Mouse (Mus musculus) WW6 (cell line): ENCODE results near the gene Suv39h1.
"Not testable (repeated sequence)": the region's sequence is repeated elsewhere in the genome, so short reads cannot be mapped to it uniquely, and the experiment has no call there.

Experiments used
- DNase-seq: peaks from one replicate; pipeline ENCODE4 v3.0.0-alpha.2; 2013; ENCODE audit warnings: low read depth, low spot score

Suv39h1 gene

DNA sequence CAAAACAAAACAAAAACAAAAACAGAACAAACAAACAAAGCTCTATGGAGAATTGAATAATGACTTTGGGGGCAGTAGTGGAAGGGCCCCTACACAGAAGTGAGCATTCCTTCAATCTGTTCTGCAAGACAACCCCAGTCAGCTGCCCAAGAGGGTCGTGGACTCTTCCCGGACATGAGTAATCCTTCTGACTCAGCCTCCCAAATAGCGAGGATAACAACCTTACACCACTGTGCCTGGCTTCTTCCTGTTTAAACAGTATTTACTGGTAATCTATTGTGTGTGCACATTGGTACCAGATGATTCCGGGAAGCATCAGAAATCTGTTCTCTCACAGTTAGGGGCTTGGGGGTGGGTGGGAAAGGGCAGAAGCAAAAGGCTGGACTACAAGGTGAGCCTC is 47.7 kb downstream of the Suv39h1 start:
- no peak for DNase-seq

DNA sequence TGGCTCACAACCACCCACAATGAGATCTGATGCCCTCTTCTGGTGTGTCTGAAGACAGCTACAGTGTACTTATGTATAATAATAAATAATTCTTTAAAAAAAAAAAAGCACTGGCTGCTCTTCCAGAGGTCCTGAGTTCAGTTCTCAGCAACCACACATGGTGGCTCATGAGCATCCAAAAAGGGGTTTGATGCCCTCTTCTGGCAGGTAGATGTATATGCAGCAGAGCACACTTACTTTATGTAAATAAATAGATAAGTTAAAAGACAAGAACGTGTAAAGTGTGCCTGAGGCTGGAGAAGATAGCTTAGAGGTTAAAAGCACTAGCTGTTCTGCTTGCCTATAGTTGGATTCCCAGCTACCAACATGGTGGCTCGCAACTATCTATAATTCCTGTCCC is 49.8 kb downstream of the Suv39h1 start:
- DNase-seq = no peak

DNA sequence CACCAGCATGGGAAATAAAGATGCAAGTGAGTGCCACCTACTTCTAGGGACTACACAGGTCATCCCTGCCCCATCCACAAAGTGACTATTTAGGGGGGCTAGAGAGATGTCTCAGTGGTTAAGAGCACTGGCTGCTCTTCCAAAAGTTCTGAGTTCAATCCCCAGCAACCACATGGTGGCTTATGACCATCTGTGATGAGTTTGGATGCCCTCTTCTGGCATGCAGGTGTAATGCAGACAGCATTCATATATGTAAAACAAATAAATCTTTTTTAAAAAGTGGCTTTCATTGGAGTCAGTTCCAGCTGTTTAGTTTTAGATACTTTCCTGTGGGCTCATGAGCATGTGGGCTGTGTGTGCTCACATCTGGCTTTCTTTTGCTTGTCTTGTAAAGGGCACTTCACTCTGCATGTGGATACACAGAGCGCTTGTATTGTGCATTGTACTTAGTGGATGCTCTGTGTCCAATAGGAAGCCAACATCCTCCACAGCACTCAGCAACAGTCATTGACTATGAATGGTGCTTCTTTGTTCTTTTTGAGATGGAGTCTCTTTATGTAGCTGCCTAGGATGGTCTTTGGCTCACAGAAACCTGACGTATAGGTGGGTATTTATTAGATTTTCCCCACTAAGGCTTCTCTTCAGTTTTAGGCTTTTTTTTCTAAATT is 54.3 kb downstream of the Suv39h1 start:
- DNase-seq = no peak

DNA sequence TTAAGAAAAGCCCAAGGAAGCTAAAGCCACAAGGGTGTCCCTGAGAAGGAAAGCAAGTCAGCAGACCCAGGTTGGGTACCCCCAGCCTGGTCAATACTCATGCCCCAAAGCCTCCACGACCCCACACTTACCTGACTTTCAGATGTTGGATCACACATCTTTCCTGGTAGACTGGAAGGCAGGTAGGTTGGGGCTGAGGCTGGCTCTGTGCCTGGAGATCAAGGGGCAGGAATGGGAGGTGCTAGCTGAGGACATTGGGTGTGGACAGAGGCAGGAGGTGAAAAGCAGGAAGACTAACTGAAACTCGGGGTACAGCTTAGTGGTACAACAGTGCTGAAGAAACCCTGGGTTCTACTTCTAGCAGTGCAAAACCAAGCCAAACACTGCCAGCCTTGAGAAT is 56.3 kb downstream of the Suv39h1 start, which contains the start of gene Glod5:
TSS of gene Glod5 (minus strand) at position 207 of the 400 bp plus-strand sequence.
- DNase-seq = no peak

DNA sequence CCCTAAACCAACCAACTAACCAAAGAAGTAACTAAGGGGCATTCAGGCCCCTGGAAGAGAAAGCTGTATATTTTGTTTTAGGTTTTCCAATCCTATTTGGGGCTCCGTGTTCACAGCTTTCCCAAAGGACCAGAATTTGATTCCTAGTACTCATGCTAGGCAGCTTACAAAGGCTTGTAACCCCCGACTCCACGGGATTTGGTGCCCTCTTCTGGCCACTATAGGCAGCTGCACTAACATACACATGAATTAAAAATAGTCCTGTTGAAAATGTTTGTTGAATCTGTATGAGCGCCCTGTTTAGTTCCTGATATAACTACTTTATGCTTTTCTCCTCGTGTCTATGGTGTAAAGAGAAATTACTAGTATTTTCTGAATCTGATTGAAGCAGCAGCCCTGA is 57.4 kb downstream of the Suv39h1 start:
- DNase-seq = no peak

DNA sequence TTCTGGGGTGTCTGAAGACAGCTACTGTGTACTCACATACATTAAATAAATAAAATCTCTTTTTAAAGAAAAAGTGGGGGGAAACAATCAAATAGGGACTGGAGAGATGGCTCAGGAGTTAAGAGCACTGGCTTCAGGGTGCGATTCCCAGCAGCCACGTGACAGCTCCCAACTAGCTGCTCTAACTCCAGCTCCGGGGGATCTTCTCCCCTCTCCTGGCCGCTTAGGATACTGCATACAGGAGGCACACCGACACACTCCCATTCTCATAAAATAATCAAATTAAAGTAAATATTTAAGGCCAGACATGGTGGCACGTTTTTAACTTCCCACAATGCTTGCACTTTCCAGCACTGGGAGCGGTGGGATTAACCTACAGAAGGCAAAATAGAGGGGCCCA is 58.9 kb downstream of the Suv39h1 start:
- not testable (repeated sequence) for DNase-seq

DNA sequence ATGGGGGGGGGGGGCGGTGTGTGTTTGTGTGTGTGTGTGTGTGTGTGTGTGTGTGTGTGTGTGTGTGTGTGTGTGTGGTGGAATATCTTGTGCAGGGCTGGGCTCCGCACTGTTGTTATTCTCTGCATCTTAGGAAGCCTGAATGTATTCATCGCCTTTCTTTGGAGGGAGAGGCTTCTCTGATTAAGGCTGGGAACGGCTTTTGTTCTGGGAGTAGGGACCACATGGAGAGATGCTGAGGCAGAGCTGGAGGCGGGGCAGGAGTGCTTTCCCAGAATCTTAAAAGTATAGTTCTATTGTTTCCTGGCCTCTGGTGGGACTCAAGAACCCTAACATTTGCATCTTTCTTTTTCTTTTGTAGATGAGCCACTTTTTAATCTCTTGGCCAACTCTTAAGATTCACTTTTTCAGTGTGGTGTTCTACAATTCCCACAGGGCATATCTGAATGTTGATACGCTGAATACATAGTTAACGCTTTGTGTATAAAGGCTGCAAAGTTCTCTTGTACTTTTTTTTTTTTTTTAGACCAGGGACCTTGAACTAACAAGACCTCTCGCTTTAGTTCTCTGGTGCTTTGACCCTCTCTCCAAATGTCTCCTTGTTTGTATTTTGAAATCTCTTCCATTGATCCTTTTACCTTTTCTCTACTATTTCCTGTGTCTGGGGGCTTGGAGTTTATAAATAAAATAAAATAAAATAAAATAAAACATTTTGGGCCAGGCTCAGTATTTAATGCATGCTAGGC is 60.8 kb downstream of the Suv39h1 start:
- DNase-seq = no peak

DNA sequence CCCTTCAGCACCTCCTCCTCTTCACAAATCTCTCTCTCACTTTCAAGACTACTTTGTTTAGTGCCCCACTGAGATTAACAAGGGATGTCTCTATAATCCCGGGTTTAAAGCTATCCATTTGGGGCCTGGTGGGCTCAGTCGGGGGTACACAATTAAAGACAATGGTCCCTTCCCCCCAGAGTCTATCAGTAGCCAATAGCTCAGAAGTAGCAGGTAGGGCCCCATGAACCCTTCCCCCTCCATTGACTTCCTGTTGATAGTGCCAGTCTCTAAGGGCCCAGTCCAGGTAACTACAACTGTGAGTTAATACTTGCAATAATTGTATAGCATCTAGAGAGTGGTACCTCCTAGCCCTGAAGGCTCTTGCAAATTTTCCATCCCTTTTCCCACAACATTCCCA is 61.4 kb downstream of the Suv39h1 start:
- DNase-seq = no peak
